In the genomic region with DNA sequence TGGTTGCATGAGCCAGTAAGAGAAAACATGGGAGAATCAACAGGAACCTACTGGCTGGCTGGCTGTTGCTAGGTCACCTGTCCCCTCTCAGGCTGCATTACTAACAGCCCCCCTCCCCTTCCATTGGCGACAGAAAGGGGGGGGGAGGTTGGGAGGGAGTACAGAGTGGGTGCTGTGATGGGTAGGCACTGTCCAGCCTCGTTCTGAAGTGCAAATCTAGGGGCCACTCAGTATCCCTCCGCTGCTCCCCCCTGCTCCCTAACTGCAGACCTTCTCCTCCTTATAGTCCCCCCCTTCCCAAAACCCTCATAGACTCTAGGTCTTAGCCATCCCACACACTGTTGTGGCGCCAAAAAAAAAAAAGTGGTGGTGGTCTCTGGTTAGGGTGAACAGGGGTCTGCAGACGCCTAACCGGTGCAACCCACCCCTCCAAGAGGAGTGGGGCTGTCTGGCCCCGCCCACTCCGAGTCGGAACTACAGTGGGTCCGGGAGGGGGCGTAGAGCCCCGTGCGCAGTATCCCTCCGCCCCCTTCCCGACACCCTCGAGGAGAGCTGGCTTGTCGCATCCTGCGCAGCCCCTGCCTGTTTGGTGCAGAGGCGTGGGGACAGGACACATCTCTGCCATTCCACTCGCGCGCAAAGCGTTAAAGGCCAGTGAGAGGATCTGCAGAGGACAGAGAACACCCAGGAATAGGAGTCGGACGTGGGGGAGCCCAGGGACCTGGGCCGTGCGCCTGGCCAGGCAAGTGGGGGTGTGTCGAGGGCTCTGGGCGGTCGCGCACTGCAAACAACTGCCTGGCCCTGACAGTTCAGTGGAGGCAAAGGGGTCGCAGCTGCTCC, we compare ENCODE assay signal across 7 mouse cellular contexts. TPM values are rescaled to one million over a fixed set of nuclear protein-coding genes. Genes with fewer than 3 reads are reported as not detected.
A peak's percentile ranks its signal among the peaks of the same experiment; 100 is the strongest.
DNase-seq lines count a peak whose midpoint lies in the region; ATAC-seq and TF ChIP-seq lines count a peak whose summit lies in the region.
"Not testable (repeated sequence)": the region's sequence is repeated elsewhere in the genome, so short reads cannot be mapped to it uniquely, and the experiment has no call there.

A gene (plus strand): TSS at position 514 of the 840 bp plus-strand sequence.

- peak; percentile 91 for ATAC-seq in embryonic facial prominence, embryonic 11.5 days (replicated peaks; ENCODE audit: insufficient number of reproducible peaks, low FRiP score, low TSS enrichment, low read depth)
- ATAC-seq in intestine, embryonic 16.5 days, result peak; percentile 84

- peak; percentile 8 for DNase-seq in adrenal gland, postnatal 25 days
- DNase-seq in embryonic facial prominence, embryonic 11.5 days (ENCODE audit: low spot score), result peak; percentile 51
- DNase-seq in heart, adult 2 months, result peak; percentile 4 to 31
- peak; percentile 57 to 66 for DNase-seq in left cerebral cortex, postnatal 14 days (ENCODE audit: low spot score in 2 of 2)
- peak; percentile 47 for DNase-seq in right cerebral cortex, adult 18-20 months

- H3K9ac ChIP-seq in embryonic facial prominence, embryonic 11.5 days (replicated peaks; ENCODE audit: low read length), result peak within 1 kb of the TSS; percentile 41
- peak within 1 kb of the TSS; percentile 46; the same call in 1 of the 2 replicates for H3K9ac ChIP-seq in heart, adult 2 months (ENCODE audit: low read depth, low read length)
- peak within 1 kb of the TSS; percentile 56; the same call in 1 of the 2 replicates for H3K9ac ChIP-seq in intestine, embryonic 16.5 days (ENCODE audit: low read depth, low read length)

- not testable (repeated sequence) for H3K36me3 ChIP-seq in embryonic facial prominence, embryonic 11.5 days (replicated peaks; ENCODE audit: control insufficient read depth, insufficient read depth, low read depth, low read length); heart, adult 2 months (ENCODE audit: control insufficient read depth, insufficient read depth, low read length); intestine, embryonic 16.5 days (ENCODE audit: control insufficient read depth, insufficient read depth, low read length); megakaryocyte, embryonic 14.5 days (replicated peaks; ENCODE audit: low read length)

- not testable (repeated sequence) for TF ChIP-seq EP300 in heart, adult 2 months (IDR thresholded peaks at IDR 0.05; ENCODE audit: insufficient read depth, low read depth, low read length)

- peak within 1 kb of the TSS; percentile 48 for H3K4me3 ChIP-seq in embryonic facial prominence, embryonic 11.5 days (ENCODE audit: low read depth, low read length)
- not testable (repeated sequence) for H3K4me3 ChIP-seq in heart, adult 2 months
- H3K4me3 ChIP-seq in intestine, embryonic 16.5 days (ENCODE audit: low read length), result peak within 1 kb of the TSS; percentile 46
- H3K4me3 ChIP-seq in megakaryocyte, embryonic 14.5 days (replicated peaks), result peak within 1 kb of the TSS; percentile 74

- H3K27me3 ChIP-seq in embryonic facial prominence, embryonic 11.5 days (ENCODE audit: control insufficient read depth, insufficient read depth, low read length); heart, adult 2 months (ENCODE audit: control insufficient read depth, insufficient read depth, low read length); intestine, embryonic 16.5 days (replicated peaks; ENCODE audit: control insufficient read depth, insufficient read depth, low read length): not testable (repeated sequence)
- H3K27me3 ChIP-seq in megakaryocyte, embryonic 14.5 days (replicated peaks), result peaks cover 23% of the 10 kb centered on the region

- TF ChIP-seq POLR2A in heart, adult 2 months (IDR thresholded peaks at IDR 0.05; ENCODE audit: insufficient read depth, low read depth, low read length), result not testable (repeated sequence)

- H3K4me1 ChIP-seq in embryonic facial prominence, embryonic 11.5 days (ENCODE audit: control insufficient read depth, insufficient read depth, low read length); heart, adult 2 months (ENCODE audit: control insufficient read depth, insufficient read depth, low read length); intestine, embryonic 16.5 days (ENCODE audit: control insufficient read depth, insufficient read depth, low read length); megakaryocyte, embryonic 14.5 days: not testable (repeated sequence)

- TF ChIP-seq CTCF in heart, adult 2 months (IDR thresholded peaks at IDR 0.05), result not testable (repeated sequence)

- H3K4me2 ChIP-seq in embryonic facial prominence, embryonic 11.5 days (ENCODE audit: low read depth, low read length), result peak within 1 kb of the TSS; percentile 70
- H3K4me2 ChIP-seq in intestine, embryonic 16.5 days (ENCODE audit: low read depth, low read length), result peak within 1 kb of the TSS; percentile 52

- 31% methylated on average over 20 of the region's 32 CpGs for WGBS in embryonic facial prominence, embryonic 11.5 days
- WGBS in heart, adult 2 months, result 21% methylated on average over 32 of the region's 32 CpGs
- WGBS in intestine, embryonic 16.5 days, result 29% methylated on average over 25 of the region's 32 CpGs

- H3K9me3 ChIP-seq in embryonic facial prominence, embryonic 11.5 days (replicated peaks; ENCODE audit: control insufficient read depth, low read length); intestine, embryonic 16.5 days (ENCODE audit: control insufficient read depth, low read length); megakaryocyte, embryonic 14.5 days: not testable (repeated sequence)

- not testable (repeated sequence) for H3K79me2 ChIP-seq in heart, adult 2 months (replicated peaks; ENCODE audit: control insufficient read depth, insufficient read depth, low read length)

- not testable (repeated sequence) for H3K27ac ChIP-seq in embryonic facial prominence, embryonic 11.5 days (replicated peaks; ENCODE audit: low read depth, low read length); heart, adult 2 months; intestine, embryonic 16.5 days (ENCODE audit: low read length)

- intact Hi-C loops in heart, adult 2 months (cut with DNase I); left cerebral cortex, postnatal 14 days (cut with DNase I): not testable (repeated sequence)

RNA-seq across cellular contexts. Expression of the gene that starts here (rescaled TPM):
- 28.2 and 29.4 TPM in 2 replicates for total RNA-seq in adrenal gland, postnatal 25 days (2021)
- polyA plus RNA-seq in embryonic facial prominence, embryonic 11.5 days (2014; fragmentation: Nextera tagmentation; extraction: Ambion mirVana), result 35.2 and 35.4 TPM in 2 replicates
- 1 to 10 TPM; 1.2 to 3.5 TPM for total RNA-seq in heart, adult 2 months (2021)
- 1.9 and 2.1 TPM in 2 replicates for polyA plus RNA-seq in heart, adult 2 months (2012; rRNA removed)
- 11.7 and 12.6 TPM in 2 replicates for polyA plus RNA-seq in intestine, embryonic 16.5 days (2015; fragmentation: Nextera tagmentation; extraction: Ambion mirVana)
- 100 to 1,000 TPM; 152 to 170 TPM for total RNA-seq in left cerebral cortex, postnatal 14 days (2021)
- polyA plus RNA-seq in megakaryocyte, embryonic 14.5 days (2012; ENCODE audit: insufficient read depth, low replicate concordance), result not detected in 2 replicates

Comparison
In these comparisons a context has a peak if more than half of its experiments do, and no peak if none do; other contexts are left out.
1. DNase-seq: peak in every context shown above with its lines; median percentile 62 in left cerebral cortex, postnatal 14 days; 51 in embryonic facial prominence, embryonic 11.5 days; 47 in right cerebral cortex, adult 18-20 months; 18 in heart, adult 2 months; 8 in adrenal gland, postnatal 25 days.